Mouse (Mus musculus): ENCODE results near the gene Katnal1. TPM values are rescaled to one million over a fixed set of nuclear protein-coding genes. Genes with fewer than 3 reads are reported as not detected.

The Katnal1 gene
- polyA plus RNA-seq, 1 experiment from 2014 or later, result 6.7 TPM

GRCm38 (mm10) chr5:148954314-148955060 is 25.4 kb upstream of the Katnal1 start:
- DNase-seq (ENCODE audit: low spot score), result no peak

DNA sequence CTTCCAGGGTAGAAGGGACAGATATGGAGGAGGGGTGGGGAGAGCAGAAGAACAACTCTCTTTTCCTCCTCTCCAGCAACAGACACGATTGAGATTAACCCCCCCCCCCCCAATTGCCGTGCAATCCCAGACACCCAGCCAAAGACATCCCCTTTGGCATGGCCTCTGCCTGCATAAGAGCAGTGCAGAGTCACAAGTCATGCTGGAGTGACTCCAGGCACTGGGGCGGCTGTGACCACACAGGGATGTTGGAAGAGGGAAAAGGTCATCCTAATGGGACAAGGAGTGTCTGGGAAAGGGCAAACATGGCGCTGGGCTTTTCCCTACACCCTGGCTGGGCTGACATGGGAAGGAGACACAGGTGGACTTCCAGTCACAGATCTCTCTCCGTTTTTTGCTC is 24.0 kb upstream of the Katnal1 start:
- DNase-seq (ENCODE audit: low spot score), result no peak

- peak; percentile 59 for DNase-seq (ENCODE audit: low spot score)
Measured at GRCm38 (mm10) chr5:148952419-148952818, 23.3 kb upstream of the Katnal1 start.

- DNase-seq (ENCODE audit: low spot score), result no peak
Measured at GRCm38 (mm10) chr5:148951360-148951759, 22.2 kb upstream of the Katnal1 start.

GRCm38 (mm10) chr5:148950064-148950463 is 20.9 kb upstream of the Katnal1 start:
- no peak for DNase-seq (ENCODE audit: low spot score)

DNA sequence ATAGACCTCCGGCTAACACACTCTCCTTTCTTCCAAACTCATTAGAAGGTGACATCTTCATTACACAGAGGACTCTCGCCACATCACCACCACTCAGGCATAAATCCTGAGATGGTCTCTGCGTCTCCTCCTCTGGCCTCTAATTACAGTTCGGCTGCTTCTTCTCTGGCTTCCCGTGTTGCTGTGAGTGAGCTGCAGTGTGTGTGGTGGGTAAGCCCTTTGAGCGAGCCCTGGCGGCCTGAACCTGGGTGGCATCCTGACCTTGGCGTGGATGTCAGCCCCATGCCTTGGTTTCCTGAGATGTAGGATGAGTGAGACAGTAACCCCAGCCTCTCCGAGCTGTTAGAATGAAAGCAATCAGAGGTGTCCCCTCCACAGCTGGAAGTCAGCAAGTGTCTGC is 19.5 kb upstream of the Katnal1 start:
- no peak for DNase-seq (ENCODE audit: low spot score)

GRCm38 (mm10) chr5:148947412-148947811 is 18.3 kb upstream of the Katnal1 start:
- DNase-seq (ENCODE audit: low spot score), result no peak

DNA sequence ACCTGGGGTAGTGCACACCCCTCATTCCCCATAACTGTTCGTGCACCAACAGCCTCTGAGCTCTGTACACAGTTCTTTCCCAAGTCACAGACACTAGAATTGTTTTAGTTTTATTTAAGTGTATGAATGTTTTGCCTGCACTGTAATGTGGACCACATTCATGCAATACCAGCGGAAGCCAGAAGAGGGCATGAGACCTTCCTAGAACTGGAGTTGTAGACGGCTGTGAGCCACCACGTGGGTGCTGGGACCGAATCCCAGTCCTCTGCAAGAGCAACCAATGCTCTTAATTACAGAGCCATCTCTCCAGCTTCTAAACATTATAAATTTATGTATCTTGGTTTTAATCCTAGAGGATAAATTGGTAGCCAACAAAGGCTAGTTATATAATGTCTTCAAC is 17.7 kb upstream of the Katnal1 start:
- no peak for DNase-seq (ENCODE audit: low spot score)

DNA sequence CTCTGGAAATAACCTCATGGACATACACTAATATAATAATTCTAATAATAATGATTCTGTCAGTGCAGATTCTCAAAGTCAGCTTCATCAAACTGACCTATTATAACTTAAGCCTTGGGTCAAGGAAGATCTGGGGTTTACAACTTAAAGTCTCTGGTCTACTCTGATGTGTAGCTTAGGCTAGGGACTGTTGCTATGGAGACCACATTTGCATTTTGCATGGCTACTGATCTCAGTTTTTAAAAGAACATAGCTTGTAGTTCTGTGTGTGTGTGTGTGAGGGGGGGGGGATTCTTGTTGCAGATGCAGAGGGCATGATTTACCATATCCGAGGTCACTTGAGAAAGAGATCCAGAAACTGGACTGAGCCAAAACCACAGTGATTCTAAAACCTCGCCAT is 16.6 kb upstream of the Katnal1 start:
- no peak for DNase-seq (ENCODE audit: low spot score)

GRCm38 (mm10) chr5:148944024-148944423 is 14.9 kb upstream of the Katnal1 start:
- no peak for DNase-seq (ENCODE audit: low spot score)

- DNase-seq (ENCODE audit: low spot score), result no peak
Measured at GRCm38 (mm10) chr5:148943444-148943843, 14.3 kb upstream of the Katnal1 start.

- DNase-seq (ENCODE audit: low spot score), result no peak
Measured at GRCm38 (mm10) chr5:148942957-148943356, 13.8 kb upstream of the Katnal1 start.

DNA sequence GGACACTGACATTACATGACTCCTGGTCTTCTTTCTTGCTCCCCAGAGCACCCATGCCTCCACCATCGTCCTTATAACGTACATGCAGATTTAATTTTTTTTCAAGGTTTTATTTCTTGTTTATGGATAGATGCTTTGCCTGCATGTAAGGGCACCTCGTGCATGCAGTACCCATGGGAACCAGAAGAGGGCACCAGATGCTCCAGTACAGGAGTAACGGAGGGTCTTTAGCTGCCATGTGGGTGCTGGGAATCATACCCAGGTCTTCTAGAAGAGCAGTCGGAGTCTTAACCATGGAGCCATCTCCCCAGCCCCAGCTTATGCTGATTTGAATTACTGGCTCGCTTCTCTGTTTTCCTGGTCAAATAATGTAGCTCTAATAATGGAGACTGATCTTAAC is 13.2 kb upstream of the Katnal1 start:
- no peak for DNase-seq (ENCODE audit: low spot score)

- no peak for DNase-seq (ENCODE audit: low spot score)
Measured at GRCm38 (mm10) chr5:148941867-148942266, 12.7 kb upstream of the Katnal1 start.

DNA sequence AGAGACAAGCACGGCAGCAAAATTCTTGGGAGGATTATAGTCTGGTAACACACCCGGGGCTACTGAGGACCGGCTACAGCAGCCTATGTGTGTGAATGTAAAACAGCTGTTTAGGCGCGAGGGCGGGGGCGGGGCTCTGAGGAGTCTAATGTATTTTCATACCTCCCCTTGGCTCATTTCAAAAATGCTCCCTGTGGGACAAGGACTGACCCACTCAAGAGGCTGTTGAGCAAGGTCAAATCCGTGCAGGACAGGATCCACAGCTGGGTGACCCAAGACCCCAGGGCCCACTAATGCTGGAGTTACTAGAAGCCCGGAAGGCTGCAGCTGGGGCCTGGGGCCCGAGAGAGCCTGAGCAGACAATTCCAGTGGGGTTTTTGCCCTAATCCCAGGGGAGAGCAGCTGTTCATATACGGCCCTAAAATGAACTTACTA is 10.8 kb upstream of the Katnal1 start:
- no peak for DNase-seq (ENCODE audit: low spot score)

DNA sequence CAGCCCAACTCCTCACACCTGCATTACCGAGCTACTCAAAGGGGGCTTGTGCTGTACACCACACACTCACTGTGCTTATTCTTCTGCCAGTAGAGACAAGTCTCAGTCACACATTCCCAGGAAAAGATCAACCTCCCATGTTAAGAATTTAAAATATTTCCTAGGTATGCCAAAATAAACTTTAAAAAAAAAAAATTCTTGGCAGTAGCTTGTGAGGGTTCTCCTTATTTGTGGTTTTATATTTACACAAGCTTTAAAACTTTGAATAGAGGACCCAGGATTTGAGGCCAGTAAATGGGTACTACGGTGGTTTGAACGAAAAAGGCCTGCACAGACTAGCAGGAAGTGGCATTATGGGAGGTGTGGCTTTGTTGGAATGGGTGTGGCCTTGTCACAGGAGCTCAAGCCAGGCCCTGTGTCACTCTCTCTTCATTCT is 7.4 kb upstream of the Katnal1 start:
- DNase-seq (ENCODE audit: low spot score), result no peak

GRCm38 (mm10) chr5:148935871-148936270 is 6.8 kb upstream of the Katnal1 start:
- DNase-seq (ENCODE audit: low spot score), result no peak

- no peak for DNase-seq (ENCODE audit: low spot score)
Measured at GRCm38 (mm10) chr5:148935071-148935821, 6.1 kb upstream of the Katnal1 start.

- DNase-seq (ENCODE audit: low spot score), result no peak
Measured at GRCm38 (mm10) chr5:148934457-148934856, 5.3 kb upstream of the Katnal1 start.

DNA sequence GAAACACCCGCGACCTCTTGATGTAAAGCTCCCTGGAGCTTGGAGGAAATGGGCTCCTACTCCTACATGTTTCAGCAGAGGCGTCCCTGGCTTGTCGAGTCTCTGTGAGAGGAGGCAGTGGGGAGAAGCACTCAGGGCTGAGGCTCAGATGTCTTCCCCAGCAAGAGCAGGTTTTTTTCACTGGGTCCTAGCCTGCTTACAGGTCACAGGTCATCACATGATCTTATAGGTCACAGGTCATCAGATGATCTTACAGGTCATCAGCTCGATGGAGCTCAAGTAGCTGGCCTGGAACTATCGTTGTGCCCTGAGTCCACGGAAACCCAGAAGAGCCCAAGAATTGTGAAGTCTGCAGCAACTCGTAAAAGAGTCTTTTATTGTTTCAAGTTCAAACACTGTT is 4.6 kb upstream of the Katnal1 start:
- no peak for DNase-seq (ENCODE audit: low spot score)

- DNase-seq (ENCODE audit: low spot score), result no peak
Measured at GRCm38 (mm10) chr5:148931301-148931700, 2.2 kb upstream of the Katnal1 start.

DNA sequence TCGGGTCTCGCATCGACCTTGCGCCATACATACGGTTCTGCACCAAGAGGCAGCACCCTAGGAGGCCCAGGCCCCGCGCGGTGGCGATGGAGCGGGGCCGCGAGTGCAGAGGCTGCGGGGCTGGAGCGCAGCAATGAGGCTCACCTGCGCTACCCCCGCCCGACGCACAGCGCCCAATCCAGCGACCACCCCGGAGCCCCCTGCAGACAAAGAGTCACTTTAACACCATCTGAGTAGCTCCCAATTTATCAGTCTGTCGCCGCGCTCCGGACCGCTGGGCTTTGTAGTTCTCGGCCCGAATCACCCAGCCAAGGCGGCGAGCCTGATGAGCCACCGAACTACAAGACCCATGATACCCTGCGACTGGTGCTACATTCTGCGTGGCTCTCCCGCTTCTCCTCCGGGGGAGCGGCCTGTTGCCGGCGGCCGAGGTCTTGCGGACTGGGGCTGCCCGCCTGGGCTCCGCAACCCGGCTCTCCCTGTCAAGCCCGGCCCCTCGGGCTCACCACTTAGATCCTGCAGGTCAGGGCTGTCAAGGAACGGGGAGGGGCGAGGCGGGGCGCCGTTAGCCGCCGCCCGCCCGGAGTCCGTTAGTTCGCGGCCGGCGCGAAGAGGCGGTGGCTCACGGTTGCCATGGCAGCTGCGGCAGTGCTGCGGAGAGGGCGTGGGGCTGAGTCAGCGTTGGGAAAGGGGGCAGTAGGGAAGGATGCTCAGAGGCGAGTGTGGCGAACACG is 571 bp downstream of the Katnal1 start:
- DNase-seq (ENCODE audit: low spot score), result peak; percentile 90
